Mouse (Mus musculus) small intestine, adult 2 months (tissue): ENCODE measurements around the gene Ptbp3. TPM values are rescaled to one million over a fixed set of nuclear protein-coding genes. Genes with fewer than 3 reads are reported as not detected.

Experiments
- H3K27ac ChIP-seq: fragments of 200-500 bp; 2 replicates; pipeline ENCODE4 v1.5.1; 2012; ENCODE audit warnings: low read depth, low read length, control low read depth, inconsistent platforms; ENCODE audit not compliant: insufficient read depth
- H3K27me3 ChIP-seq: fragments of 200-500 bp; 2 replicates; pipeline ENCODE4 v1.6.1; 2012; ENCODE audit warnings: mild to moderate bottlenecking, moderate library complexity, low read length, inconsistent platforms; ENCODE audit not compliant: control insufficient read depth, insufficient read depth
- H3K36me3 ChIP-seq: fragments of 200-500 bp; 2 replicates; pipeline ENCODE4 v1.6.1; 2012; ENCODE audit warnings: mild to moderate bottlenecking, low read length, control low read depth, inconsistent platforms; ENCODE audit not compliant: control insufficient read depth, insufficient read depth
- H3K4me1 ChIP-seq: fragments of 200-500 bp; 2 replicates; pipeline ENCODE4 v1.6.1; 2012; ENCODE audit warnings: low read length, inconsistent platforms, mixed read lengths; ENCODE audit not compliant: control insufficient read depth, insufficient read depth, insufficient read length
- H3K4me3 ChIP-seq: fragments of 200-500 bp; 2 replicates; pipeline ENCODE4 v1.5.1; 2012; ENCODE audit warnings: low read depth, mild to moderate bottlenecking, control low read depth, inconsistent platforms, low read length, moderate library complexity
- CTCF ChIP-seq: fragments of 200-500 bp; IDR thresholded peaks from 2 replicates; pipeline ENCODE4 v1.5.1; 2012; ENCODE audit warnings: low read depth, mild to moderate bottlenecking, control low read depth, inconsistent platforms, low read length, moderate library complexity, mixed read lengths; ENCODE audit not compliant: insufficient replicate concordance, insufficient read length; ENCODE audit errors: extremely low read depth
- POLR2A ChIP-seq: fragments of 200-500 bp; IDR thresholded peaks from 2 replicates; pipeline ENCODE4 v1.6.1; 2012; ENCODE audit warnings: low read depth, mild to moderate bottlenecking, control low read depth, inconsistent platforms, low read length, moderate library complexity
- WGBS: fragments of 180-500 bp; shearing (Covaris S2); methylation state at CpG from one replicate; pipeline ENCODE4 v1.1.7; 2018; 5-methylcytosine and 5-hydroxymethylcytosine counted together
- polyA plus RNA-seq: library from polyadenylated mRNA; depleted of rRNA; stranded (reverse); fragments of >200 nt; gene quantifications from 2 replicates; pipeline ENCODE4 v1.2.3, GENCODE M21; 2012

Gene Ptbp3
- polyA plus RNA-seq, 1 experiment, result 45.8 TPM

- Histone ChIP-seq H3K27ac (no peak overlapping the region), H3K27me3 (no peaks in the 10 kb centered on the region), H3K36me3 (peaks cover 10% of the 10 kb centered on the region), H3K4me1 (no peaks in the 10 kb centered on the region), H3K4me3 (no peak overlapping the region)
- TF ChIP-seq CTCF, result no peak
- TF ChIP-seq POLR2A, result no peak
These were observed 77.9 kb downstream of the Ptbp3 start for GRCm38 (mm10) chr4:59471306-59471705.

- peaks cover 12% of the 10 kb centered on the region; the same call in 1 of the 2 replicates for H3K4me1 ChIP-seq
- WGBS, result 69% methylated on average over 2 of the region's 2 CpGs
- H3K27me3 ChIP-seq, result no peaks in the 10 kb centered on the region
- H3K36me3 ChIP-seq, result no peaks in the 10 kb centered on the region
- no peak overlapping the region for H3K27ac ChIP-seq
- H3K4me3 ChIP-seq, result no peak overlapping the region
- TF ChIP-seq CTCF (no peak), POLR2A (no peak)
These were observed 83.7 kb downstream of the Ptbp3 start for GRCm38 (mm10) chr4:59465449-59465848.

GRCm38 (mm10) chr4:59464661-59465060, 84.5 kb downstream of the Ptbp3 start:
- Histone ChIP-seq H3K4me1 (peaks cover 12% of the 10 kb centered on the region; the same call in 1 of the 2 replicates), H3K27ac (no peak overlapping the region), H3K36me3 (no peaks in the 10 kb centered on the region), H3K27me3 (no peaks in the 10 kb centered on the region), H3K4me3 (no peak overlapping the region)
- 35% methylated on average over 6 of the region's 6 CpGs for WGBS
- TF ChIP-seq CTCF (no peak), POLR2A (no peak)

- 46% methylated on average over 6 of the region's 6 CpGs for WGBS
- H3K36me3 ChIP-seq, result no peaks in the 10 kb centered on the region
- no peaks in the 10 kb centered on the region for H3K27me3 ChIP-seq
- H3K4me1 ChIP-seq, result peaks cover 14% of the 10 kb centered on the region; the same call in 1 of the 2 replicates
- no peak for TF ChIP-seq CTCF
- TF ChIP-seq POLR2A, result no peak
- H3K4me3 ChIP-seq, result no peak overlapping the region
- no peak overlapping the region for H3K27ac ChIP-seq
These were observed 86.7 kb downstream of the Ptbp3 start for GRCm38 (mm10) chr4:59462494-59462893.

- H3K4me3 ChIP-seq, result no peak overlapping the region
- H3K36me3 ChIP-seq, result no peaks in the 10 kb centered on the region
- TF ChIP-seq POLR2A (no peak), CTCF (no peak)
- H3K27me3 ChIP-seq, result no peaks in the 10 kb centered on the region
- peaks cover 14% of the 10 kb centered on the region; the same call in 1 of the 2 replicates for H3K4me1 ChIP-seq
- no peak overlapping the region for H3K27ac ChIP-seq
- 29% methylated on average over 11 of the region's 11 CpGs for WGBS
These were observed 87.9 kb downstream of the Ptbp3 start for GRCm38 (mm10) chr4:59461116-59461727.

- no peak overlapping the region for H3K27ac ChIP-seq
- H3K4me1 ChIP-seq, result peaks cover 12% of the 10 kb centered on the region; the same call in 1 of the 2 replicates
- WGBS, result 78% methylated on average over 13 of the region's 13 CpGs
- H3K36me3 ChIP-seq, result no peaks in the 10 kb centered on the region
- no peaks in the 10 kb centered on the region for H3K27me3 ChIP-seq
- H3K4me3 ChIP-seq, result no peak overlapping the region
- TF ChIP-seq CTCF (no peak), POLR2A (no peak)
These were observed 89.8 kb downstream of the Ptbp3 start for GRCm38 (mm10) chr4:59459216-59459955.

GRCm38 (mm10) chr4:59457941-59458340, 91.2 kb downstream of the Ptbp3 start:
- Histone ChIP-seq H3K4me3 (no peak overlapping the region), H3K36me3 (no peaks in the 10 kb centered on the region), H3K27ac (no peak overlapping the region), H3K4me1 (peaks cover 10% of the 10 kb centered on the region; the same call in 1 of the 2 replicates), H3K27me3 (no peaks in the 10 kb centered on the region)
- WGBS, result 15% methylated on average over 9 of the region's 9 CpGs
- no peak for TF ChIP-seq POLR2A
- TF ChIP-seq CTCF, result no peak
